Mouse (Mus musculus): ENCODE measurements around the gene Acads. TPM values are rescaled to one million over a fixed set of nuclear protein-coding genes. Genes with fewer than 3 reads are reported as not detected.
"Not testable (repeated sequence)": the region's sequence is repeated elsewhere in the genome, so short reads cannot be mapped to it uniquely, and the experiment has no call there.

The Acads gene
- polyA plus RNA-seq, 2 experiments from 2014 or later = 10.6 to 28.4 TPM

- ATAC-seq = not testable (repeated sequence)
Measured at GRCm38 (mm10) chr5:115148872-115149271, 29.7 kb upstream of the Acads start.

- ATAC-seq = no peak
Measured at GRCm38 (mm10) chr5:115148378-115148777, 29.2 kb upstream of the Acads start.

- no peak for ATAC-seq
Measured at GRCm38 (mm10) chr5:115147388-115147787, 28.2 kb upstream of the Acads start.

- ATAC-seq = no peak
Measured at GRCm38 (mm10) chr5:115146747-115147130, 27.6 kb upstream of the Acads start.

- ATAC-seq = no peak
Measured at GRCm38 (mm10) chr5:115145976-115146746, 27.0 kb upstream of the Acads start.

- no peak for ATAC-seq
Measured at GRCm38 (mm10) chr5:115145253-115145968, 26.3 kb upstream of the Acads start.

GRCm38 (mm10) chr5:115144471-115144870, 25.3 kb upstream of the Acads start:
- no peak for ATAC-seq

GRCm38 (mm10) chr5:115143552-115143951, 24.4 kb upstream of the Acads start:
- ATAC-seq = no peak

- ATAC-seq = no peak
Measured at GRCm38 (mm10) chr5:115142166-115142697, 23.1 kb upstream of the Acads start.

GRCm38 (mm10) chr5:115140726-115141125, 21.6 kb upstream of the Acads start:
- ATAC-seq = no peak

GRCm38 (mm10) chr5:115139124-115139523, 20.0 kb upstream of the Acads start:
- ATAC-seq = no peak

GRCm38 (mm10) chr5:115134234-115135165, 15.4 kb upstream of the Acads start, which contains the start of gene Unc119b:
Gene Unc119b (minus strand): TSS chr5:115134975.
- ATAC-seq = peak; percentile 76

GRCm38 (mm10) chr5:115133358-115134066, 14.4 kb upstream of the Acads start:
- no peak for ATAC-seq

GRCm38 (mm10) chr5:115132465-115132864, 13.3 kb upstream of the Acads start:
- ATAC-seq = peak; percentile 88

- no peak for ATAC-seq
Measured at GRCm38 (mm10) chr5:115129328-115129727, 10.2 kb upstream of the Acads start.

- no peak for ATAC-seq
Measured at GRCm38 (mm10) chr5:115127421-115128179, 8.5 kb upstream of the Acads start.

GRCm38 (mm10) chr5:115126578-115127312, 7.6 kb upstream of the Acads start:
- peak; percentile 37 for ATAC-seq

- peak; percentile 94 for ATAC-seq
Measured at GRCm38 (mm10) chr5:115125211-115125871, 6.2 kb upstream of the Acads start.

- ATAC-seq = no peak
Measured at GRCm38 (mm10) chr5:115124690-115125089, 5.5 kb upstream of the Acads start.

GRCm38 (mm10) chr5:115120978-115121377, 1.8 kb upstream of the Acads start:
- ATAC-seq = no peak

Data from CD4-positive, CD25-positive, alpha-beta regulatory T cell, adult 4 months (primary cell).